Mouse (Mus musculus) hindbrain, postnatal 0 days (tissue): ENCODE results near the gene Pter. TPM values are rescaled to one million over a fixed set of nuclear protein-coding genes. Genes with fewer than 3 reads are reported as not detected.

Experiments used
- ATAC-seq: fragments of 200-750 bp; cut with Nextera tagmentation; 2 replicates; pipeline ENCODE4 v1.8.0; 2017; ENCODE audit warnings: mild to moderate bottlenecking, moderate TSS enrichment, moderate library complexity
- DNase-seq: peaks from one replicate; pipeline ENCODE4 v3.0.0-alpha.2; 2015; ENCODE audit warnings: low spot score
- H3K27ac ChIP-seq: fragments of 300-500 bp; sonication (generic); 2 replicates; pipeline ENCODE4 v1.5.1; 2014; ENCODE audit warnings: mild to moderate bottlenecking
- H3K27me3 ChIP-seq: fragments of 300-500 bp; sonication (generic); 2 replicates; pipeline ENCODE4 v1.6.1; 2014; ENCODE audit warnings: low read length, mixed read lengths; ENCODE audit not compliant: insufficient read depth
- H3K36me3 ChIP-seq: fragments of 300-500 bp; sonication (generic); 2 replicates; pipeline ENCODE4 v1.6.1; 2014; ENCODE audit warnings: low read length, mixed read lengths; ENCODE audit not compliant: insufficient read depth
- H3K4me1 ChIP-seq: fragments of 300-500 bp; sonication (generic); 2 replicates; pipeline ENCODE4 v1.6.1; 2014; ENCODE audit warnings: antibody characterized with exemption, low read length, mixed read lengths; ENCODE audit not compliant: insufficient read depth
- H3K4me2 ChIP-seq: fragments of 300-500 bp; sonication (generic); 2 replicates; pipeline ENCODE4 v1.6.1; 2014; ENCODE audit warnings: low read depth, mild to moderate bottlenecking, low read length, moderate library complexity, mixed read lengths
- H3K4me3 ChIP-seq: fragments of 300-500 bp; sonication (generic); 2 replicates; pipeline ENCODE4 v1.5.1; 2014; ENCODE audit warnings: low read length
- H3K9ac ChIP-seq: fragments of 300-500 bp; sonication (generic); replicated peaks from 2 replicates; pipeline ENCODE4 v1.6.1; 2014; ENCODE audit warnings: mild to moderate bottlenecking, low read length, moderate library complexity, mixed read lengths
- H3K9me3 ChIP-seq: fragments of 300-500 bp; sonication (generic); 2 replicates; pipeline ENCODE4 v1.6.1; 2016; ENCODE audit warnings: low read length, mixed read lengths
- CTCF ChIP-seq: IDR thresholded peaks from 2 replicates; pipeline ENCODE4 v1.5.1; 2016; ENCODE audit warnings: antibody characterized with exemption, control low read depth, low read depth
- WGBS: fragments of 180-500 bp; shearing (Covaris S2); extraction: QIAGEN DNeasy Blood & Tissue Kit; methylation state at CpG from one replicate; pipeline ENCODE4 v1.1.7; 2014; 5-methylcytosine and 5-hydroxymethylcytosine counted together
- polyA plus RNA-seq: library from polyadenylated mRNA; unstranded; fragments of >200 nt; fragmentation: Nextera tagmentation; extraction: Ambion mirVana; gene quantifications from 2 replicates; pipeline ENCODE4 v1.2.1, GENCODE M21; 2015
- total RNA-seq: library from RNA; depleted of rRNA; stranded (reverse); fragments of >200 nt; gene quantifications from 2 replicates; pipeline ENCODE4 v1.2.3, GENCODE M21; 2014; rRNA removed

Pter gene
- 5.2 and 19.6 TPM in 2 replicates for total RNA-seq
- 9.1 TPM in 2 replicates for polyA plus RNA-seq

GRCm38 (mm10) chr2:12923804-12924591 lies at the start of gene Pter:
Gene Pter (plus strand): TSS chr2:12924041.
- Histone ChIP-seq H3K27ac (peak within 1 kb of the TSS; percentile 32; the same call in 1 of the 2 replicates), H3K4me2 (peak within 1 kb of the TSS; percentile 76), H3K36me3 (no peaks in the 10 kb centered on the region), H3K9me3 (no peaks in the 10 kb centered on the region), H3K9ac (peak within 1 kb of the TSS; percentile 45; the same call in 1 of the 2 replicates), H3K27me3 (no peaks in the 10 kb centered on the region), H3K4me3 (peak within 1 kb of the TSS; percentile 43), H3K4me1 (0 out of 2 replicates have a peak, but pooled peaks cover 5% of the 10 kb centered on the region)
- 2% methylated on average over 24 of the region's 24 CpGs for WGBS
- DNase-seq (peak; percentile 86), ATAC-seq (peak; percentile 97)
- no peak for TF ChIP-seq CTCF

GRCm38 (mm10) chr2:12874232-12874631 lies 49.6 kb upstream of the Pter start:
- no peak overlapping the region for H3K4me3 ChIP-seq
- no peaks in the 10 kb centered on the region for H3K4me1 ChIP-seq
- no peak for ATAC-seq
- WGBS = 73% methylated on average over 1 of the region's 1 CpGs
- H3K9ac ChIP-seq = no peak overlapping the region
- no peak for TF ChIP-seq CTCF
- no peaks in the 10 kb centered on the region for H3K36me3 ChIP-seq
- DNase-seq = no peak
- H3K4me2 ChIP-seq = no peak overlapping the region
- H3K27me3 ChIP-seq = no peaks in the 10 kb centered on the region
- no peaks in the 10 kb centered on the region for H3K9me3 ChIP-seq
- H3K27ac ChIP-seq = no peak overlapping the region

- Histone ChIP-seq H3K4me1 (no peaks in the 10 kb centered on the region), H3K36me3 (no peaks in the 10 kb centered on the region), H3K27ac (no peak overlapping the region), H3K9ac (no peak overlapping the region), H3K4me3 (no peak overlapping the region), H3K4me2 (no peak overlapping the region), H3K27me3 (no peaks in the 10 kb centered on the region), H3K9me3 (no peaks in the 10 kb centered on the region)
- no peak for DNase-seq
- no peak for ATAC-seq
- WGBS = 67% methylated on average over 2 of the region's 2 CpGs
- no peak for TF ChIP-seq CTCF
Measured at GRCm38 (mm10) chr2:12879492-12879891, 44.3 kb upstream of the Pter start.

- WGBS = 98% methylated on average over 1 of the region's 1 CpGs
- no peak overlapping the region for H3K27ac ChIP-seq
- no peak overlapping the region for H3K4me2 ChIP-seq
- no peaks in the 10 kb centered on the region for H3K4me1 ChIP-seq
- no peaks in the 10 kb centered on the region for H3K36me3 ChIP-seq
- H3K9ac ChIP-seq = no peak overlapping the region
- H3K4me3 ChIP-seq = no peak overlapping the region
- no peak for ATAC-seq
- H3K9me3 ChIP-seq = no peaks in the 10 kb centered on the region
- no peak for DNase-seq
- TF ChIP-seq CTCF = no peak
- H3K27me3 ChIP-seq = no peaks in the 10 kb centered on the region
Measured at GRCm38 (mm10) chr2:12881009-12881408, 42.8 kb upstream of the Pter start.

GRCm38 (mm10) chr2:12883276-12883914 lies 40.4 kb upstream of the Pter start:
- Histone ChIP-seq H3K27me3 (no peaks in the 10 kb centered on the region), H3K4me1 (no peaks in the 10 kb centered on the region), H3K9ac (no peak overlapping the region), H3K36me3 (no peaks in the 10 kb centered on the region), H3K4me3 (no peak overlapping the region), H3K27ac (no peak overlapping the region), H3K9me3 (no peaks in the 10 kb centered on the region), H3K4me2 (no peak overlapping the region)
- ATAC-seq = peak; percentile 94
- 39% methylated on average over 10 of the region's 10 CpGs for WGBS
- TF ChIP-seq CTCF = no peak
- DNase-seq = peak; percentile 84

GRCm38 (mm10) chr2:12887015-12887414 lies 36.8 kb upstream of the Pter start:
- WGBS = 45% methylated on average over 2 of the region's 2 CpGs
- ATAC-seq (no peak), DNase-seq (no peak)
- Histone ChIP-seq H3K9me3 (no peaks in the 10 kb centered on the region), H3K27ac (no peak overlapping the region), H3K36me3 (no peaks in the 10 kb centered on the region), H3K27me3 (no peaks in the 10 kb centered on the region), H3K4me2 (no peak overlapping the region), H3K4me1 (no peaks in the 10 kb centered on the region), H3K4me3 (no peak overlapping the region), H3K9ac (no peak overlapping the region)
- no peak for TF ChIP-seq CTCF

- Histone ChIP-seq H3K9ac (no peak overlapping the region), H3K27ac (no peak overlapping the region), H3K27me3 (no peaks in the 10 kb centered on the region), H3K4me1 (no peaks in the 10 kb centered on the region), H3K4me2 (no peak overlapping the region), H3K9me3 (no peaks in the 10 kb centered on the region), H3K36me3 (no peaks in the 10 kb centered on the region), H3K4me3 (no peak overlapping the region)
- ATAC-seq = no peak
- 88% methylated on average over 1 of the region's 1 CpGs for WGBS
- no peak for DNase-seq
- no peak for TF ChIP-seq CTCF
Measured at GRCm38 (mm10) chr2:12905786-12906185, 18.1 kb upstream of the Pter start.
